Comparison of ENCODE assay signal across 25 mouse cellular contexts in genomic region chr1:11467065-11467643, GRCm38 (mm10). TPM values are rescaled to one million over a fixed set of nuclear protein-coding genes. Genes with fewer than 3 reads are reported as not detected.
DNase-seq lines count a peak whose midpoint lies in the region; ATAC-seq and TF ChIP-seq lines count a peak whose summit lies in the region.
"Had no signal": no experiment of that assay in that cellular context is flagged by ENCODE, and none has a peak within 500 bp of the region (broad histone marks: within the 10 kb centered on the region; RNA-seq: fewer than 3 reads in every experiment).

No protein-coding gene starts in this region.

- TF ChIP-seq CTCF in hindbrain, postnatal 0 days (IDR thresholded peaks at IDR 0.05; ENCODE audit: low read depth), result no peak

- H3K9ac ChIP-seq in hindbrain, postnatal 0 days (replicated peaks; ENCODE audit: low read length), result no peak overlapping the region
- H3K9ac ChIP-seq: embryonic facial prominence, embryonic 13.5 days; embryonic facial prominence, embryonic 15.5 days; forebrain, embryonic 12.5 days had no signal

- peak; percentile 99 for DNase-seq in ES-CJ7 (ENCODE audit: low read depth, low spot score)
- DNase-seq in R1 (ENCODE audit: low read depth, low spot score), result peak; percentile 98
- peak; percentile 94 for DNase-seq in ZHBTc4 (ENCODE audit: low read depth, low spot score)
- DNase-seq in hindbrain, postnatal 0 days (ENCODE audit: low spot score), result no peak
- DNase-seq in urinary bladder, postnatal 36 days (ENCODE audit: low spot score in 2 of 2), result no peak
- DNase-seq in spleen, adult 12 weeks (ENCODE audit: low spot score), result no peak
- DNase-seq: adrenal gland, adult 2 months; adrenal gland, postnatal 10 days; adrenal gland, postnatal 36 days; cerebellum, adult 11-12 months; cerebellum, adult 8-10 months; cerebellum, adult 9-11 months; cerebellum, postnatal 36 days; embryo, embryonic 11 days had no signal

- H3K27me3 ChIP-seq in hindbrain, postnatal 0 days (ENCODE audit: insufficient read depth, low read length), result no peaks in the 10 kb centered on the region
- H3K27me3 ChIP-seq: embryonic facial prominence, embryonic 13.5 days; embryonic facial prominence, embryonic 15.5 days; forebrain, embryonic 12.5 days had no signal

- no peak overlapping the region for H3K27ac ChIP-seq in hindbrain, postnatal 0 days
- H3K27ac ChIP-seq: embryonic facial prominence, embryonic 13.5 days; embryonic facial prominence, embryonic 15.5 days; forebrain, embryonic 10.5 days; forebrain, embryonic 12.5 days had no signal

- H3K4me2 ChIP-seq in hindbrain, postnatal 0 days (ENCODE audit: low read depth, low read length), result no peak overlapping the region
- H3K4me2 ChIP-seq: embryonic facial prominence, embryonic 13.5 days; embryonic facial prominence, embryonic 15.5 days; forebrain, embryonic 12.5 days had no signal

- 62% methylated on average over 5 of the region's 5 CpGs for WGBS in hindbrain, postnatal 0 days

- no peaks in the 10 kb centered on the region for H3K9me3 ChIP-seq in hindbrain, postnatal 0 days (ENCODE audit: low read length)
- H3K9me3 ChIP-seq: embryonic facial prominence, embryonic 13.5 days; embryonic facial prominence, embryonic 15.5 days; forebrain, embryonic 10.5 days; forebrain, embryonic 12.5 days; G1E had no signal

- no peaks in the 10 kb centered on the region for H3K36me3 ChIP-seq in hindbrain, postnatal 0 days (ENCODE audit: insufficient read depth, low read length)
- H3K36me3 ChIP-seq: embryonic facial prominence, embryonic 13.5 days; embryonic facial prominence, embryonic 15.5 days; forebrain, embryonic 10.5 days; forebrain, embryonic 12.5 days; G1E had no signal

- H3K4me1 ChIP-seq in hindbrain, postnatal 0 days (ENCODE audit: insufficient read depth, low read length), result no peaks in the 10 kb centered on the region
- H3K4me1 ChIP-seq: embryonic facial prominence, embryonic 13.5 days; embryonic facial prominence, embryonic 15.5 days; forebrain, embryonic 10.5 days; forebrain, embryonic 12.5 days had no signal

- H3K4me3 ChIP-seq in hindbrain, postnatal 0 days (ENCODE audit: low read length), result no peak overlapping the region
- H3K4me3 ChIP-seq: embryonic facial prominence, embryonic 13.5 days; embryonic facial prominence, embryonic 15.5 days; erythroblast, embryonic 14.5 days; forebrain, embryonic 10.5 days; forebrain, embryonic 12.5 days had no signal

- no peak for ATAC-seq in hindbrain, postnatal 0 days
- ATAC-seq: forebrain, embryonic 14.5 days; forebrain, embryonic 16.5 days; Patski had no signal

RNA-seq across cellular contexts. Expression of gene A830018L16Rik, which starts 53.2 kb away (rescaled TPM):
- total RNA-seq in hindbrain, postnatal 0 days (2014; rRNA removed), result 18.3 and 24.8 TPM in 2 replicates
- polyA plus RNA-seq in hindbrain, postnatal 0 days (2015; fragmentation: Nextera tagmentation; extraction: Ambion mirVana), result 9.8 and 10.7 TPM in 2 replicates
- total RNA-seq: common myeloid progenitor, adult 5-6 weeks had no signal
- polyA plus RNA-seq: C2C12; erythroblast, embryonic 14.5 days; G1E had no signal

Comparison
In these comparisons a context has a peak if more than half of its experiments do, and no peak if none do; other contexts are left out.
1. DNase-seq: peak in ES-CJ7 (single experiment), R1 (single experiment) and ZHBTc4 (single experiment); none in hindbrain, postnatal 0 days (single experiment), urinary bladder, postnatal 36 days (0 of 2) and spleen, adult 12 weeks (single experiment).